Mouse (Mus musculus) heart, embryonic 11.5 days (tissue): ENCODE data around the gene Alg13. TPM values are rescaled to one million over a fixed set of nuclear protein-coding genes. Genes with fewer than 3 reads are reported as not detected.

Experiments used
- ATAC-seq: fragments of 200-750 bp; cut with Nextera tagmentation; replicated peaks from 2 replicates; pipeline ENCODE4 v1.8.0; 2017; ENCODE audit warnings: moderate library complexity; ENCODE audit not compliant: insufficient number of reproducible peaks, low FRiP score, low TSS enrichment
- H3K27ac ChIP-seq: fragments of 300-500 bp; sonication (generic); 2 replicates; pipeline ENCODE4 v1.5.1; 2014; ENCODE audit warnings: mild to moderate bottlenecking, low read depth, low read length
- H3K27me3 ChIP-seq: fragments of 300-500 bp; sonication (generic); 2 replicates; pipeline ENCODE4 v1.6.1; 2014; ENCODE audit warnings: mild to moderate bottlenecking, low read length, mixed read lengths; ENCODE audit not compliant: control insufficient read depth, insufficient read depth
- H3K36me3 ChIP-seq: fragments of 300-500 bp; sonication (generic); 2 replicates; pipeline ENCODE4 v1.6.1; 2014; ENCODE audit warnings: mild to moderate bottlenecking, low read length, moderate library complexity, mixed read lengths; ENCODE audit not compliant: control insufficient read depth, insufficient read depth
- H3K4me1 ChIP-seq: fragments of 300-500 bp; sonication (generic); 2 replicates; pipeline ENCODE4 v1.6.1; 2014; ENCODE audit warnings: low read length; ENCODE audit not compliant: control insufficient read depth, insufficient read depth
- H3K4me2 ChIP-seq: fragments of 300-500 bp; sonication (generic); 2 replicates; pipeline ENCODE4 v1.6.1; 2014; ENCODE audit warnings: mild to moderate bottlenecking, moderate library complexity
- H3K4me3 ChIP-seq: fragments of 300-500 bp; sonication (generic); 2 replicates; pipeline ENCODE4 v1.5.1; 2014; ENCODE audit warnings: low read depth, low read length
- H3K9ac ChIP-seq: fragments of 300-500 bp; sonication (generic); 2 replicates; pipeline ENCODE4 v1.6.1; 2014; ENCODE audit warnings: mild to moderate bottlenecking, low read depth, low read length, moderate library complexity
- H3K9me3 ChIP-seq: fragments of 300-500 bp; sonication (generic); replicated peaks from 2 replicates; pipeline ENCODE4 v1.6.1; 2016; ENCODE audit warnings: low read length; ENCODE audit not compliant: control insufficient read depth
- WGBS: fragments of 180-500 bp; shearing (Covaris S2); extraction: QIAGEN DNeasy Blood & Tissue Kit; methylation state at CpG from one replicate; pipeline ENCODE4 v1.1.7; 2014; ENCODE audit not compliant: insufficient replicate concordance; 5-methylcytosine and 5-hydroxymethylcytosine counted together
- polyA plus RNA-seq: library from polyadenylated mRNA; unstranded; fragments of >200 nt; fragmentation: Nextera tagmentation; extraction: Ambion mirVana; gene quantifications from 2 replicates; pipeline ENCODE4 v1.2.1, GENCODE M21; 2014

The Alg13 gene
- polyA plus RNA-seq = 16.4 and 16.8 TPM in 2 replicates

DNA sequence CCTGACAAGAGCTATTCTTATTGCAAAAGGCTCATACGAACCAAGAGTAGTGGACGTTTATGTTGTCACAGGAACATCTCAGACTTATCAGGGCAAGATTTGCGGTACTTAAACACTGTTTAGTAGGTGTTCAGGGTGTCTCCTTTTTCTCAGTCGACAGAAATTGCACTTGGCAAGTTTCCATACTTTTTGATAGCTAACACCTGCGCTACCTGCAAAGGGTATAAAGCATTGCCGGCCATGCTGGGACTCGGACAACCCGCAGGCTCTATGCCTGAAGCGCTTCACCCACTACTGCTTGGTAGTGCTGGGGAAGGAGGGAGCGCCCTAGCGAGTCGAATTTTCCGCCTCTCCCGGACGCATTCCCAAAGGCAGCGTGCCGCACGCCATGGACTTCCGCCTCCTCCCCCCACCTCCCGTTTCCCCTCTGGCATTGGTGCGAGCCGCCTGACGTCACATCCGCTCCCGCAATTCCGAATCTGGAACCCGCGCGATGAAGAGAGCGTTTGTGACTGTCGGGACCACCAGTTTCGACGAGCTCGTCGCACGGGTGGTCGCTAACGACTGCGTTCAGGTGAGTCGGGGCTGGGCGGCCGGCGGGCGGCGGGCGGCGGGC is at the start of gene Alg13:
Alg13 (plus strand) TSS at position 257 of the 616 bp plus-strand sequence.
- ATAC-seq = peak; percentile 87
- Histone ChIP-seq H3K9ac (peak within 1 kb of the TSS; percentile 72), H3K27me3 (no peaks in the 10 kb centered on the region), H3K4me3 (peak within 1 kb of the TSS; percentile 65), H3K27ac (peak within 1 kb of the TSS; percentile 54; the same call in 1 of the 2 replicates), H3K4me2 (peak within 1 kb of the TSS; percentile 77), H3K9me3 (no peaks in the 10 kb centered on the region), H3K36me3 (no peaks in the 10 kb centered on the region), H3K4me1 (no peaks in the 10 kb centered on the region)
- 13% methylated on average over 39 of the region's 47 CpGs for WGBS

DNA sequence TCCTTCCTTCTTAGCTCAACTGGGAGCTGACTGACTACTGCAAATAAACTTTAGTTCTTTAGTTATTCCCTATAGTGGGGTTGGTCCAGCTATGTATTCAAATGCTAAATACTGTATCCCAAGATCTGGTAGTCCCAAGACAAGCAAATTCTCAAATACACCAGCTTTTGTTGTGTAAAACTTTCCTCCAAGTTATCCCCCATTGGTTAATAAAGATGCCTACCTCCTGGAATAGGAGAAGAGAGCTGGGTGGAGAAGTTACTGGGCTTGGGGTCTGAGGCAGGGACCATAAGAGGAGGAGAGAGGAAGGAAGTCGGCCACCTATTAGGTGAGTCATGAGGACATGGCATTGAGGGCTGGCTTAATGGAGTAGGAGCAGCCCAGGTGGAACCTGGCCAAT is 49.0 kb upstream of the Alg13 start:
- Histone ChIP-seq H3K9me3 (no peaks in the 10 kb centered on the region), H3K36me3 (no peaks in the 10 kb centered on the region), H3K4me2 (no peak overlapping the region), H3K27me3 (no peaks in the 10 kb centered on the region), H3K4me3 (no peak overlapping the region), H3K9ac (no peak overlapping the region), H3K4me1 (no peaks in the 10 kb centered on the region), H3K27ac (no peak overlapping the region)
- ATAC-seq = no peak
- WGBS = 56% methylated on average over 1 of the region's 1 CpGs

GRCm38 (mm10) chrX:144301476-144301875 is 16.1 kb upstream of the Alg13 start:
- no peak overlapping the region for H3K4me2 ChIP-seq
- H3K36me3 ChIP-seq = no peaks in the 10 kb centered on the region
- no peak overlapping the region for H3K9ac ChIP-seq
- H3K4me3 ChIP-seq = no peak overlapping the region
- H3K27ac ChIP-seq = no peak overlapping the region
- no peaks in the 10 kb centered on the region for H3K27me3 ChIP-seq
- no peak for ATAC-seq
- 77% methylated on average over 2 of the region's 2 CpGs for WGBS
- H3K4me1 ChIP-seq = no peaks in the 10 kb centered on the region
- no peaks in the 10 kb centered on the region for H3K9me3 ChIP-seq

DNA sequence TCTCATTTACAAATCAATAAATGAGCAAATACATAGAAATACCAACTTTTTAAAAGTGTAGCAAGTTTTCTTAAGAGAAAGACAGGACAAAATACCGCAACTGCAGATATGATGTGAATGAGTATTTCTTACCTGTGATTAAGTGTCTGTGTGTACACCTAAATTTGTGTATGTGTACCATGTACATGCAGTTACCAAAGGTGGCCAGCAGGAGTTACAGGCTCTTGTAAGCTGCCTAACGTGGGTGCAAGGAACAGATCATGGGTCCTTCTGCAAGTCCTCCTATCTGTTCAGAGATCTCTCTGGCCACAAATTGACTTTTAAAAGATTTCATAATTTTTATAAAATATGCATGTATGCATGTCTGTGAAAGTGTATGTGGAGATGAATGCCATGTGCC is 11.9 kb upstream of the Alg13 start:
- no peak overlapping the region for H3K4me2 ChIP-seq
- H3K36me3 ChIP-seq = no peaks in the 10 kb centered on the region
- H3K4me3 ChIP-seq = no peak overlapping the region
- no peaks in the 10 kb centered on the region for H3K4me1 ChIP-seq
- H3K9ac ChIP-seq = no peak overlapping the region
- WGBS = 73% methylated on average over 2 of the region's 2 CpGs
- no peak overlapping the region for H3K27ac ChIP-seq
- no peaks in the 10 kb centered on the region for H3K27me3 ChIP-seq
- no peaks in the 10 kb centered on the region for H3K9me3 ChIP-seq
- no peak for ATAC-seq

DNA sequence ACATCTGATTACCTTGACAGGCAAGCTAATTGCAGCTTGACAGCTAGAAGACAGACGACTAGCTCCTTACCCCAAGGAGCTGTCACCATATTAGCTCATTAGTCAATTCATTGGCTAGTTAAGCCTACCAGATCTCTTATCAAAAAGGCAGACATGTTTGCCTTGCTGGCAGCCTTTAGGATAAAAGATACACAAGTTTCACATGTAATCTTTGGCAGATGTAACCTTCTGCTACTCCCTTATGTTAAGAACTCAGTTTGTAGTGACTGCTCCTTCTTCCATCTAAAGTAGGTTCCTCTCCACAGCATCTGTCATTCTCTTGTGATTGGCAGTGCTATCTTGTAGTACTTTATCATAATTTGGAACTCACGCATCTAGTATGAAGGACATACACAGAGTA is 3.6 kb upstream of the Alg13 start:
- no peak for ATAC-seq
- Histone ChIP-seq H3K4me3 (no peak overlapping the region), H3K9ac (no peak overlapping the region), H3K4me1 (no peaks in the 10 kb centered on the region), H3K27ac (no peak overlapping the region), H3K9me3 (no peaks in the 10 kb centered on the region), H3K36me3 (no peaks in the 10 kb centered on the region), H3K4me2 (no peak overlapping the region), H3K27me3 (no peaks in the 10 kb centered on the region)
- 38% methylated on average over 2 of the region's 2 CpGs for WGBS

DNA sequence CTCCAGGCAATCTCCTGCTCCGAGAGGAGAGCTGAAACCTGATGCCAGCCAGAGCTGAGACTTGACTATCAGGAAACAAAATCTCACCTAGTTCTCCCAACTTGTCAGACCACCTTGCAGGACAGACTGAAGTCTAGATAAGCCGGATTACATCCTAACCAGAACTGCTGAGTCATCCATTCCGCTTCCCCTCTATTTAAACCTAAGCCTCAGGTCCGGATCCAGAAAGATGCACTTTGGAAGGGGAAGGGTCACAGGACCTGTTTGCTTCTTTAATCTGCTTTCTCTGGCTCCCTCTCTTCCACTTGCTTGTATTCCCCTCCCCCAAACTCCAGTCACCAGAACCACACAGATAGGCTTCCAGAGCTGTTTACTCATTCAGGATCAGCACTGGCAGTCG is 2.6 kb upstream of the Alg13 start:
- Histone ChIP-seq H3K4me1 (no peaks in the 10 kb centered on the region), H3K9me3 (no peaks in the 10 kb centered on the region), H3K4me2 (no peak overlapping the region), H3K9ac (no peak overlapping the region), H3K27me3 (no peaks in the 10 kb centered on the region), H3K4me3 (no peak overlapping the region), H3K36me3 (no peaks in the 10 kb centered on the region), H3K27ac (no peak overlapping the region)
- WGBS = 19% methylated on average over 5 of the region's 5 CpGs
- no peak for ATAC-seq

GRCm38 (mm10) chrX:144316004-144316403 is 1.6 kb upstream of the Alg13 start:
- H3K4me2 ChIP-seq = no peak overlapping the region
- WGBS = 55% methylated on average over 5 of the region's 5 CpGs
- no peak overlapping the region for H3K4me3 ChIP-seq
- no peak for ATAC-seq
- H3K9ac ChIP-seq = no peak overlapping the region
- H3K36me3 ChIP-seq = no peaks in the 10 kb centered on the region
- H3K27ac ChIP-seq = no peak overlapping the region
- no peaks in the 10 kb centered on the region for H3K9me3 ChIP-seq
- no peaks in the 10 kb centered on the region for H3K27me3 ChIP-seq
- H3K4me1 ChIP-seq = no peaks in the 10 kb centered on the region

DNA sequence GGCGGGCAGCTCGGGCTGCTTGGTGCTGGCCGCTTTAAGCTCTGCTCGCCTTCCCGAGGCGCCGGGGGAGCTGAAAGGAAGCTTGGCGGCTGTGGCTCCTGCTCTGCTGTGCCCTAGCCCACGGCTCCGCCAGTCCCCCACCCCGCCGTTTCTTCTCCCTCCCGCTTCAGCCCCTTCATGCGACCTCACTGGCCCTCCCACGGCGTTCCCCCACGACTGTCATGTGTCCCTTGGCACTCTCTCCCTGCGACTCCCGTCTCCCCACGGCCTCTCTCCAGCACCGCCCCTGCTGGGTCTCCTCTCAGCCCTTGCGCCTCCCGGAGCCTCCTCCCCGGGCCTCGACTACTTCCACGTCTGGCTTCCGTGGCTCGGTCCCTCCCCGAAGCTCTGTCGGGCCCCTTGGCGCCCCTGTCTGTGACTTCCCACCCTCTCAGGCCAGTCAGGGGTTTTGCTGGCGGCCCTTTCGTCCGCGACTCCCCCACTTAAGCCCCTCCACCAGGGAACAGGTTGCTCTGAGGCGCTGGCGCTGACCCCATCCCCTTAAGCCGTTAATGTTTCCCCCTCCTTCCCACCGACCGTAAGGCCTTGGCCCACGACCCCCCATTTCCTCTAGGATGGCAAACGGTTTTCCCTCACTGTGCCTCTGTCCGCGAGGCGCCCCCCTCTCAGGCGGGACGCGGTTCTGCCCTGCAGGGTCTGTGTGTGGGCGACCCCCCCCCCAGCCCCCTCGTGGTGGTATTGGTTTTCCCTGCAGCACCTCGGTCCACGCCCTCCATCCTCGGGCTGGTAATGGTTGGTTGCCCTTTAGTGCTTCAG is 768 bp downstream of the Alg13 start:
- peak overlapping the region; percentile 54; the same call in 1 of the 2 replicates for H3K27ac ChIP-seq
- peak overlapping the region; percentile 77 for H3K4me2 ChIP-seq
- no peaks in the 10 kb centered on the region for H3K9me3 ChIP-seq
- no peaks in the 10 kb centered on the region for H3K4me1 ChIP-seq
- ATAC-seq = peak; percentile 80
- no peaks in the 10 kb centered on the region for H3K36me3 ChIP-seq
- no peaks in the 10 kb centered on the region for H3K27me3 ChIP-seq
- H3K4me3 ChIP-seq = peak overlapping the region; percentile 65
- WGBS = 14% methylated on average over 48 of the region's 53 CpGs
- peak overlapping the region; percentile 72 for H3K9ac ChIP-seq
